Mouse (Mus musculus): ENCODE data around the gene Smad6. TPM values are rescaled to one million over a fixed set of nuclear protein-coding genes. Genes with fewer than 3 reads are reported as not detected.
A peak's percentile ranks its signal among the peaks of the same experiment; 100 is the strongest.

The Smad6 gene
- polyA plus RNA-seq, 1 experiment from 2014 or later, result 10.6 TPM

GRCm38 (mm10) chr9:63975996-63976395 lies 45.9 kb downstream of the Smad6 start:
- TF ChIP-seq CTCF (IDR thresholded peaks at IDR 0.05; ENCODE audit: low read depth), result peak; percentile 26; the same call in 1 of the 2 replicates
- peak overlapping the region; percentile 26 for H3K4me2 ChIP-seq (ENCODE audit: low read length)

DNA sequence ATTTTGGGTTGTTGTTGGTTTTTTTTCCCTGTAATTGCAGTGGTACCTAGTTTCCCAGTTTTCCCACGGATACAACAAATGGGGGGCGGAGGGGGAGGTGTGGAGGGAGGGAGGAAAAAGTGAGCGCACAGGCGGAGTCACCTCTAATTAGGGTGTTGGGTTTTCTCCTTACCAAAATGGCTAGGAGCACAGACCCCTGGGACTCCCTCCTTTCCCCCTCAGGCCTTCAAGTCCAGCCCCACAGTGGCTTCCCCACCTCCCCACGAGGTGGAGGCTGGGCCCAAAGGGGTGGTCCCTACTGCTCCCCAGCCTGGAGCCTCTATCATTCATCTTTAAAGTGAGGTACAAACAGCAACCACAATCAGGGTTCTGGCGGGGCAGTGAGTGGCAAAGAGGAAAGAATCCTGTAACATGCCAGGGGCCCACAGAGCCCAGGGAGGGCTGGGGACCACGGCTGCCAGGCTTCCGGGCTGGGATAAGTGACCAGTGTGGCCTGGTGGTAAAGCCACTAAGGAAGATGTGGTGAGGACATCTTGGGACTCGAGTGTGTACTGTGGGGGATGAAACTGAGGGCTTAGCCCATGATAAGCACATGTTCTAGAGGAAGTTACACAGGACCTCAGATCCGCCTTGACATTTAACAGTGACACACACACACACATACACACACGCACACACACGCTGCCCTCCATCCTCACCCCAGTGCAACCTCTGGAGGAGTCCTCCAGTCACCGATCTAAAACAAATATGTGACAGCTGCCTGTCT lies 47.4 kb downstream of the Smad6 start:
- no peak overlapping the region for H3K4me2 ChIP-seq (ENCODE audit: low read length)
- no peak overlapping the region for H3K4me3 ChIP-seq (replicated peaks; ENCODE audit: low read depth, low read length)
- DNase-seq (ENCODE audit: low spot score), result no peak
- no peaks in the 10 kb centered on the region for H3K9me3 ChIP-seq (replicated peaks; ENCODE audit: low read length)
- peak overlapping the region; percentile 55 for H3K27ac ChIP-seq
- no peak overlapping the region for H3K9ac ChIP-seq (ENCODE audit: low read depth, low read length)
- H3K27me3 ChIP-seq (ENCODE audit: insufficient read depth, low read length), result no peaks in the 10 kb centered on the region
- peaks cover 81% of the 10 kb centered on the region for H3K4me1 ChIP-seq (replicated peaks; ENCODE audit: insufficient read depth, low read length)
- 41% methylated on average over 13 of the region's 13 CpGs for WGBS
- no peak for ATAC-seq (replicated peaks; ENCODE audit: low FRiP score, low read depth)
- no peaks in the 10 kb centered on the region for H3K36me3 ChIP-seq (ENCODE audit: insufficient read depth, low read length)
- no peak for TF ChIP-seq CTCF (IDR thresholded peaks at IDR 0.05; ENCODE audit: low read depth)

More at GRCm38 (mm10) chr9:63975996-63976395, 45.9 kb downstream of the Smad6 start:
- H3K9ac ChIP-seq (ENCODE audit: low read depth, low read length), result no peak overlapping the region
- DNase-seq (ENCODE audit: low spot score) (peak; percentile 62), ATAC-seq (replicated peaks; ENCODE audit: low FRiP score, low read depth) (peak; percentile 63)
- H3K36me3 ChIP-seq (ENCODE audit: insufficient read depth, low read length), result no peaks in the 10 kb centered on the region
- 29% methylated on average over 11 of the region's 11 CpGs for WGBS
- peaks cover 81% of the 10 kb centered on the region for H3K4me1 ChIP-seq (replicated peaks; ENCODE audit: insufficient read depth, low read length)
- H3K27me3 ChIP-seq (ENCODE audit: insufficient read depth, low read length), result no peaks in the 10 kb centered on the region
- H3K9me3 ChIP-seq (replicated peaks; ENCODE audit: low read length), result no peaks in the 10 kb centered on the region
- H3K27ac ChIP-seq, result 0 out of 2 replicates have a peak overlapping the region, but pooled peaks have one; percentile 31
- H3K4me3 ChIP-seq (replicated peaks; ENCODE audit: low read depth, low read length), result no peak overlapping the region

DNA sequence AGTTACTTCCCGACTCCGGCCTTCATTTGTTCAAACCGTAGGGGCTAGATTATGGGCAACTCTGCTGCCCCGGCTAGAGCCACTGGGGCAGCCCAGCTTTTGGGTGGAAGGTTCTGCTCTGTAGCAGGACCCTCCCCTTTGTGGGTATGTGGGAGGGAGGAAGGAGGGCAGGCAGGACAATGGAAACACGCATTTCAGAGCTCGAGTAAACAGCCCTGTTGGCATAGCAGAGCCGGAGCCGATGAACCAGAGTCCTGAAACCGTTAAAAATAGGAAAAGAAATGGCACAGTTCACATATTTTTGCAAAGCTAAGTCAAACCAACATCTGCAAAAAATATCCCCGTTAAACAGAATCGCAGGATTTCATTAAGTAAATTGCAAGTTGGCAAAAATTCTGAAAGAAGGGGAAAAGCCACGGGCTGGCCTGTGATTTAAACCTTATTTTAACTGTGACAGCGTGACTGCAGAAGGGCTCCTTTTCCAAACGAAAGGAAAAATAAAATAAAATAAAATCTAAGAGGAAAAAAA lies 48.1 kb downstream of the Smad6 start:
- H3K9me3 ChIP-seq (replicated peaks; ENCODE audit: low read length), result no peaks in the 10 kb centered on the region
- no peak overlapping the region for H3K4me3 ChIP-seq (replicated peaks; ENCODE audit: low read depth, low read length)
- H3K27me3 ChIP-seq (ENCODE audit: insufficient read depth, low read length), result no peaks in the 10 kb centered on the region
- H3K9ac ChIP-seq (ENCODE audit: low read depth, low read length), result no peak overlapping the region; the same call in 1 of the 2 replicates
- peaks cover 82% of the 10 kb centered on the region for H3K4me1 ChIP-seq (replicated peaks; ENCODE audit: insufficient read depth, low read length)
- peak overlapping the region; percentile 55; the same call in 1 of the 2 replicates for H3K27ac ChIP-seq
- H3K4me2 ChIP-seq (ENCODE audit: low read length), result no peak overlapping the region
- ATAC-seq (replicated peaks; ENCODE audit: low FRiP score, low read depth), result no peak
- H3K36me3 ChIP-seq (ENCODE audit: insufficient read depth, low read length), result no peaks in the 10 kb centered on the region
- WGBS, result 28% methylated on average over 14 of the region's 14 CpGs
- TF ChIP-seq CTCF (IDR thresholded peaks at IDR 0.05; ENCODE audit: low read depth), result no peak
- DNase-seq (ENCODE audit: low spot score), result no peak

DNA sequence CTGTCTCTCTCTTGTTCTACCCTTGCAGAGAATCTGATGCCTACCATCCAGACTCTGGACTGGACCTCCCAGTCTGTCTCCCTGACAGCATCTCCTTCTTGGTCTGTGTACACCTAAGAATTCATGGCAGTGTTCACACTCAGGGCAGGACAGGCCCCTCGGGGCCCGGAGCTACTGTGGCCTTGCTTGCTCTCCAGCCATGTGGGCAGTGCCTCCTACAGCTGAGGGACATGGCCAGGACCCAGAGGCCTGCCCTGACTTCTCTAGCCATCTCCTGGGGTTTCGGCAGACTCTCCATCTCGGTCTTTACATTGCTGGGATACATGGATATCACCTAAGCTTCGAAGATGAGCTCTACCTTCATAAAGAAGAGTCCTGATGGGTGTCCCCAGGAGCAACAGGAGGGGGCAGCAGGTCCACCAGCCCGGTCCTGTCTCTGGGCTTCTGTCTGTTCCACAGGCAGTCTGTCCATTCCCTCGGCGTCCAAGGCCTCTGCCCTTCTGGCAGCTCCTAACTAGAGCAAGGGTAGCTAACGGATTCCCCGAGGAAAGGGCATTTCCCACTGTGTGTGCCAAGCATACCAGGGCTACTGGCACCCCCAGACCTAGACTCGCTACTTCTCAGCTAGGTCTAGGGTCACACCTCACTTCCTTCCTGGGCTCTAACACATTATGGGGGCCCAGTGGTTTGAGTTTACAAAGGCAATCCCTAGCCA lies 49.1 kb downstream of the Smad6 start:
- 88% methylated on average over 11 of the region's 11 CpGs for WGBS
- peaks cover 81% of the 10 kb centered on the region for H3K4me1 ChIP-seq (replicated peaks; ENCODE audit: insufficient read depth, low read length)
- no peak overlapping the region for H3K9ac ChIP-seq (ENCODE audit: low read depth, low read length)
- no peaks in the 10 kb centered on the region for H3K36me3 ChIP-seq (ENCODE audit: insufficient read depth, low read length)
- no peaks in the 10 kb centered on the region for H3K9me3 ChIP-seq (replicated peaks; ENCODE audit: low read length)
- no peak for DNase-seq (ENCODE audit: low spot score)
- TF ChIP-seq CTCF (IDR thresholded peaks at IDR 0.05; ENCODE audit: low read depth), result no peak
- H3K27ac ChIP-seq, result 0 out of 2 replicates have a peak overlapping the region, but pooled peaks have one; percentile 42
- no peak overlapping the region for H3K4me3 ChIP-seq (replicated peaks; ENCODE audit: low read depth, low read length)
- ATAC-seq (replicated peaks; ENCODE audit: low FRiP score, low read depth), result no peak
- no peaks in the 10 kb centered on the region for H3K27me3 ChIP-seq (ENCODE audit: insufficient read depth, low read length)
- no peak overlapping the region for H3K4me2 ChIP-seq (ENCODE audit: low read length)

GRCm38 (mm10) chr9:63971557-63971956 lies 50.3 kb downstream of the Smad6 start:
- no peak for DNase-seq (ENCODE audit: low spot score)
- no peaks in the 10 kb centered on the region for H3K36me3 ChIP-seq (ENCODE audit: insufficient read depth, low read length)
- peaks cover 74% of the 10 kb centered on the region for H3K4me1 ChIP-seq (replicated peaks; ENCODE audit: insufficient read depth, low read length)
- 0 out of 2 replicates have a peak overlapping the region, but pooled peaks have one; percentile 42 for H3K27ac ChIP-seq
- no peak for ATAC-seq (replicated peaks; ENCODE audit: low FRiP score, low read depth)
- H3K9me3 ChIP-seq (replicated peaks; ENCODE audit: low read length), result no peaks in the 10 kb centered on the region
- H3K4me2 ChIP-seq (ENCODE audit: low read length), result no peak overlapping the region
- no peak overlapping the region for H3K4me3 ChIP-seq (replicated peaks; ENCODE audit: low read depth, low read length)
- no peak for TF ChIP-seq CTCF (IDR thresholded peaks at IDR 0.05; ENCODE audit: low read depth)
- no peak overlapping the region for H3K9ac ChIP-seq (ENCODE audit: low read depth, low read length)
- H3K27me3 ChIP-seq (ENCODE audit: insufficient read depth, low read length), result no peaks in the 10 kb centered on the region
- 39% methylated on average over 4 of the region's 4 CpGs for WGBS

DNA sequence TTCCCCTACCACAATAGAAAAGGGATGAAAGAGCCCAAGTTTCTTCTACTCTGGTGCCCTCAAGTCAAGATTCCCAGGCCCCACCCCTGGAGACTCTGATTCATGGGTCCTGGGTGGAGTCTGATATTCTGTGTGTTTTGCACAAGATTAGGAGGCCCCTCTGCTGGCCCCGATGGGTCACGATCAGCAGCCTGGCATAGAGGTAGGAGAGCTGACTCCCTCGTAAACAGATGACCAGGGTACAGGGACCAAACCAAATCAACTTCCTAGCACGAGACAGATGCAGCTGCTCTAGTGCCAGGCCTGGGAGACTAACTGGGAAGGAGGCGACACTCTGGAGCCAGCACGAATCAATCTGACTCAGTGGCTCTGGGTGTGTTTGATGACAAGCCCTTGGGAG lies 51.0 kb downstream of the Smad6 start:
- WGBS, result 68% methylated on average over 6 of the region's 6 CpGs
- H3K4me1 ChIP-seq (replicated peaks; ENCODE audit: insufficient read depth, low read length), result peaks cover 71% of the 10 kb centered on the region
- ATAC-seq (replicated peaks; ENCODE audit: low FRiP score, low read depth) (no peak), DNase-seq (ENCODE audit: low spot score) (no peak)
- H3K4me2 ChIP-seq (ENCODE audit: low read length), result no peak overlapping the region
- no peak for TF ChIP-seq CTCF (IDR thresholded peaks at IDR 0.05; ENCODE audit: low read depth)
- no peaks in the 10 kb centered on the region for H3K27me3 ChIP-seq (ENCODE audit: insufficient read depth, low read length)
- H3K9ac ChIP-seq (ENCODE audit: low read depth, low read length), result no peak overlapping the region
- H3K27ac ChIP-seq, result peak overlapping the region; percentile 84
- H3K4me3 ChIP-seq (replicated peaks; ENCODE audit: low read depth, low read length), result no peak overlapping the region
- no peaks in the 10 kb centered on the region for H3K36me3 ChIP-seq (ENCODE audit: insufficient read depth, low read length)
- no peaks in the 10 kb centered on the region for H3K9me3 ChIP-seq (replicated peaks; ENCODE audit: low read length)
